Mouse (Mus musculus) CD4-positive naive resting alpha-beta T cell, adult 76 days (primary cell): Measurements from ENCODE around the gene 1700025F22Rik. TPM values are rescaled to one million over a fixed set of nuclear protein-coding genes. Genes with fewer than 3 reads are reported as not detected.

Experiments
- total RNA-seq: library from RNA; stranded (reverse); gene quantifications from one replicate; pipeline ENCODE4 v1.2.4, GENCODE M21; 2023

The 1700025F22Rik gene
- not detected for total RNA-seq

GRCm38 (mm10) chr19:11165172-11165571 is at the start of gene 1700025F22Rik:
Gene 1700025F22Rik (minus strand): TSS chr19:11165320.

DNA sequence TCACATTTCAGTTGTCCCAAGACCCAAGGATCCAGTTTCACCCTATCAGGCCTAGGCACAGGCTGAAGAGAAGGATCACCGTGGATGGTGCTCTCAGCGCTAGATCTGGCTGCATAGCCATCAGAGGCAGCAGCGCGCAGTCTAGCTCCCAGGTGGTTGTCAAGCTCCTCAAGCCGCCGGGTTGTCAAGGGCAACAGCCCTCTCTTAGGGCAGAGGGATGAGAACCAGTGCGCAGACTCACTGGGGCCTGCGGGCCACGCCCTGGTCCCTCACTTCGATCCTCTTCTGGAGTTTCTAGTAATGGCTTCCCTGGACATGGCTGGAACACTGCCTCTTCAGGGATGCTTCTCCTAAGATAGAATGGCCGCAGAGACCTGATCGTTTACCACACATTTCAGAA is 31.4 kb upstream of the 1700025F22Rik start, which contains the start of gene Ms4a13:
Gene Ms4a13, minus strand, starts transcription at position 192 of the 400 bp plus-strand sequence.

DNA sequence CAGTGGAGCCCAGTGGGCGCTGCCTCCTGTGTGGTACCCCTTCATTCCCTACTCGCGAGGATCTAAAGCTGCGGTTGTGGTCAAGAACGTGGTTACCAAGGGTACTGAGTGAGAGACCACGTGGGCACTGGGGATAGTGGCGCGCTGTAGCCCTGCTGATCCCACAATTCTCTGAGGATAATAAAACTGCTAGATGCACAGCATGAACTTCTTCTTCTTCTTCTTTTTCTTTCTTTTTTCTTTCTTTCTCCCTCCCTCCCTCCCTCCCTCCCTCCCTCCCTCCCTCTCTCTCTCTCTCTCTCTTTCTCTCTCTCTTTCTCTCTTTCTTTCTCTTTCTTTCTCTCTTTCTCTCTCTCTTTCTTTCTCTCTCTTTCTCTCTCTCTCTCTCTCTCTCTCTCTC is 34.3 kb downstream of the 1700025F22Rik start, which contains the start of gene 1700017D01Rik:
Gene 1700017D01Rik, minus strand, starts transcription at position 101 of the 400 bp plus-strand sequence.

Other genes starting within 250 kb of the 1700025F22Rik start
- gene Zp1, start 244.7 kb downstream of the 1700025F22Rik start, total RNA-seq: not detected
- gene Ptgdr2, start 228.2 kb downstream of the 1700025F22Rik start, total RNA-seq: not detected
- 22.2 TPM for gene Ccdc86, start 216.1 kb downstream of the 1700025F22Rik start, total RNA-seq
- not detected for gene Ms4a10, start 190.7 kb downstream of the 1700025F22Rik start, total RNA-seq
- gene Ms4a15, start 172.1 kb downstream of the 1700025F22Rik start, total RNA-seq: not detected
- gene Ms4a18, start 147.3 kb downstream of the 1700025F22Rik start, total RNA-seq: not detected
- gene Ms4a8a, start 84.2 kb downstream of the 1700025F22Rik start, total RNA-seq: 0.50 TPM
- not detected for gene 1700017D01Rik, start 34.4 kb downstream of the 1700025F22Rik start, total RNA-seq
- not detected for gene Ms4a13, start 31.4 kb upstream of the 1700025F22Rik start, total RNA-seq
- gene Ms4a12, start 67.1 kb upstream of the 1700025F22Rik start, total RNA-seq: not detected
- 47.9 TPM for gene Ms4a1, start 100.9 kb upstream of the 1700025F22Rik start, total RNA-seq
- gene Ms4a5, start 118.6 kb upstream of the 1700025F22Rik start, total RNA-seq: not detected
- gene Ms4a14, start 149.1 kb upstream of the 1700025F22Rik start, total RNA-seq: 0.15 TPM
- not detected for gene Ms4a7, start 170.8 kb upstream of the 1700025F22Rik start, total RNA-seq
- 0.97 TPM for gene Ms4a4a, start 210.2 kb upstream of the 1700025F22Rik start, total RNA-seq
- gene Ms4a4c, start 239.4 kb upstream of the 1700025F22Rik start, total RNA-seq: 20.8 TPM